Mouse (Mus musculus) brain, embryonic 14.5 days (tissue): ENCODE measurements around the gene AI464131.

Source experiments
- CTCF ChIP-seq: fragments of 200-500 bp; IDR thresholded peaks from 2 replicates; pipeline ENCODE4 v1.5.1; 2012; ENCODE audit warnings: inconsistent platforms, mild to moderate bottlenecking, moderate library complexity, borderline replicate concordance; ENCODE audit not compliant: insufficient read depth, insufficient read length; ENCODE audit errors: extremely low read depth
- POLR2A ChIP-seq: fragments of 200-500 bp; IDR thresholded peaks from 2 replicates; pipeline ENCODE4 v1.6.1; 2012; ENCODE audit warnings: mild to moderate bottlenecking, inconsistent platforms, borderline replicate concordance; ENCODE audit not compliant: poor library complexity, insufficient read depth, insufficient read length, severe bottlenecking; ENCODE audit errors: extremely low read depth

- no peak for TF ChIP-seq POLR2A
- no peak for TF ChIP-seq CTCF
These were observed 19.3 kb upstream of the AI464131 start for GRCm38 (mm10) chr4:41522136-41522535.
